ENCODE assay signal across 20 mouse cellular contexts in genomic region chr10:106113083-106113482, GRCm38 (mm10).
DNase-seq lines count a peak whose midpoint lies in the region; ATAC-seq lines count a peak whose summit lies in the region.
"Had no signal": no experiment of that assay in that cellular context is flagged by ENCODE, and none has a peak within 500 bp of the region (broad histone marks: within the 10 kb centered on the region; RNA-seq: fewer than 3 reads in every experiment).

No protein-coding gene starts in this region.

- no peak overlapping the region for H3K4me2 ChIP-seq in embryonic facial prominence, embryonic 14.5 days (ENCODE audit: low read depth, low read length)
- H3K4me2 ChIP-seq in kidney, embryonic 16.5 days (replicated peaks; ENCODE audit: low read depth, low read length), result no peak overlapping the region
- H3K4me2 ChIP-seq in kidney, embryonic 15.5 days, result no peak overlapping the region
- no peak overlapping the region for H3K4me2 ChIP-seq in liver, embryonic 11.5 days
- H3K4me2 ChIP-seq: embryonic facial prominence, embryonic 13.5 days; forebrain, embryonic 13.5 days; forebrain, embryonic 15.5 days had no signal

- no peak for ATAC-seq in embryonic facial prominence, embryonic 14.5 days (ENCODE audit: low read depth)
- peak; percentile 54; the same call in 1 of the 2 replicates for ATAC-seq in kidney, embryonic 16.5 days (ENCODE audit: low FRiP score, low TSS enrichment)
- ATAC-seq in kidney, embryonic 15.5 days (replicated peaks; ENCODE audit: low FRiP score), result no peak; the same call in 1 of the 2 replicates
- no peak for ATAC-seq in liver, embryonic 11.5 days (replicated peaks; ENCODE audit: low FRiP score)
- ATAC-seq: forebrain, embryonic 13.5 days; forebrain, embryonic 15.5 days; forebrain, postnatal 0 days had no signal

- no peak overlapping the region for H3K9ac ChIP-seq in embryonic facial prominence, embryonic 14.5 days (ENCODE audit: low read depth, low read length)
- no peak overlapping the region for H3K9ac ChIP-seq in kidney, embryonic 16.5 days (replicated peaks; ENCODE audit: low read length)
- no peak overlapping the region for H3K9ac ChIP-seq in kidney, embryonic 15.5 days
- no peak overlapping the region for H3K9ac ChIP-seq in liver, embryonic 11.5 days (ENCODE audit: low read depth, low read length)
- H3K9ac ChIP-seq: embryonic facial prominence, embryonic 13.5 days; forebrain, embryonic 13.5 days; forebrain, embryonic 15.5 days; forebrain, postnatal 0 days had no signal

- peak; percentile 20 for DNase-seq in embryonic facial prominence, embryonic 14.5 days (ENCODE audit: low spot score)
- no peak for DNase-seq in embryonic facial prominence, embryonic 10.5 days (ENCODE audit: low spot score)
- DNase-seq in kidney, postnatal 14 days, result peak; percentile 29
- DNase-seq in kidney, adult 8-10 months, result no peak
- DNase-seq in 3T3-L1 (ENCODE audit: low read depth, low spot score), result peak; percentile 61
- DNase-seq in liver, embryonic 11.5 days (ENCODE audit: low spot score), result no peak
- DNase-seq: adrenal gland, adult 8-10 months; adrenal gland, postnatal 14 days; adrenal gland, postnatal 36 days; cerebellum, adult 11-12 months; cerebellum, adult 2 months; cerebellum, adult 9-10 months; cerebellum, postnatal 10 days; cerebellum, postnatal 25 days; forebrain, postnatal 0 days had no signal

- WGBS in embryonic facial prominence, embryonic 14.5 days, result 46% methylated on average over 3 of the region's 3 CpGs
- WGBS in embryonic facial prominence, embryonic 10.5 days, result 72% methylated on average over 3 of the region's 3 CpGs
- 43% methylated on average over 3 of the region's 3 CpGs for WGBS in kidney, embryonic 16.5 days
- WGBS in kidney, embryonic 15.5 days, result 41% methylated on average over 3 of the region's 3 CpGs
- 61% methylated on average over 3 of the region's 3 CpGs for WGBS in liver, embryonic 11.5 days

- no peaks in the 10 kb centered on the region for H3K9me3 ChIP-seq in embryonic facial prominence, embryonic 14.5 days (ENCODE audit: control insufficient read depth, low read length)
- H3K9me3 ChIP-seq in embryonic facial prominence, embryonic 10.5 days, result no peaks in the 10 kb centered on the region
- no peaks in the 10 kb centered on the region for H3K9me3 ChIP-seq in kidney, embryonic 16.5 days (ENCODE audit: low read length)
- no peaks in the 10 kb centered on the region for H3K9me3 ChIP-seq in kidney, embryonic 15.5 days (replicated peaks)
- H3K9me3 ChIP-seq in liver, embryonic 11.5 days (ENCODE audit: control insufficient read depth, low read length), result no peaks in the 10 kb centered on the region
- H3K9me3 ChIP-seq: embryonic facial prominence, embryonic 13.5 days; forebrain, embryonic 13.5 days; forebrain, embryonic 15.5 days had no signal

- no peaks in the 10 kb centered on the region for H3K36me3 ChIP-seq in embryonic facial prominence, embryonic 14.5 days (ENCODE audit: control insufficient read depth, insufficient read depth, low read length)
- no peaks in the 10 kb centered on the region for H3K36me3 ChIP-seq in embryonic facial prominence, embryonic 10.5 days (replicated peaks)
- H3K36me3 ChIP-seq in kidney, embryonic 16.5 days (ENCODE audit: insufficient read depth, low read length), result no peaks in the 10 kb centered on the region
- no peaks in the 10 kb centered on the region for H3K36me3 ChIP-seq in kidney, embryonic 15.5 days
- no peaks in the 10 kb centered on the region for H3K36me3 ChIP-seq in liver, embryonic 11.5 days (ENCODE audit: control insufficient read depth, insufficient read depth, low read length)
- H3K36me3 ChIP-seq: embryonic facial prominence, embryonic 13.5 days; forebrain, embryonic 15.5 days had no signal

- H3K4me1 ChIP-seq in embryonic facial prominence, embryonic 14.5 days (ENCODE audit: control insufficient read depth, insufficient read depth, low read length), result no peaks in the 10 kb centered on the region
- no peaks in the 10 kb centered on the region for H3K4me1 ChIP-seq in embryonic facial prominence, embryonic 10.5 days
- no peaks in the 10 kb centered on the region for H3K4me1 ChIP-seq in kidney, embryonic 16.5 days (ENCODE audit: insufficient read depth, low read length)
- H3K4me1 ChIP-seq in kidney, embryonic 15.5 days, result no peaks in the 10 kb centered on the region
- H3K4me1 ChIP-seq in liver, embryonic 11.5 days (replicated peaks; ENCODE audit: control insufficient read depth, insufficient read depth, low read length), result no peaks in the 10 kb centered on the region
- H3K4me1 ChIP-seq: embryonic facial prominence, embryonic 13.5 days; forebrain, embryonic 15.5 days had no signal

- no peaks in the 10 kb centered on the region for H3K27me3 ChIP-seq in embryonic facial prominence, embryonic 14.5 days (replicated peaks; ENCODE audit: control insufficient read depth, insufficient read depth, low read length)
- H3K27me3 ChIP-seq in embryonic facial prominence, embryonic 10.5 days (replicated peaks; ENCODE audit: low read depth, poor library complexity, severe bottlenecking), result no peaks in the 10 kb centered on the region
- H3K27me3 ChIP-seq in kidney, embryonic 16.5 days (ENCODE audit: insufficient read depth, low read length), result no peaks in the 10 kb centered on the region
- H3K27me3 ChIP-seq in kidney, embryonic 15.5 days, result no peaks in the 10 kb centered on the region
- H3K27me3 ChIP-seq in liver, embryonic 11.5 days (replicated peaks; ENCODE audit: control insufficient read depth, insufficient read depth, low read length), result no peaks in the 10 kb centered on the region
- H3K27me3 ChIP-seq: embryonic facial prominence, embryonic 13.5 days; forebrain, embryonic 13.5 days; forebrain, embryonic 15.5 days had no signal

- H3K27ac ChIP-seq in embryonic facial prominence, embryonic 14.5 days (replicated peaks; ENCODE audit: low read depth, low read length), result no peak overlapping the region
- no peak overlapping the region for H3K27ac ChIP-seq in embryonic facial prominence, embryonic 10.5 days (replicated peaks)
- H3K27ac ChIP-seq in kidney, embryonic 16.5 days (ENCODE audit: low read length), result no peak overlapping the region
- H3K27ac ChIP-seq in kidney, embryonic 15.5 days, result no peak overlapping the region
- no peak overlapping the region for H3K27ac ChIP-seq in liver, embryonic 11.5 days (ENCODE audit: low read depth, low read length)
- H3K27ac ChIP-seq: embryonic facial prominence, embryonic 13.5 days; forebrain, embryonic 13.5 days; forebrain, embryonic 15.5 days had no signal

- H3K4me3 ChIP-seq in embryonic facial prominence, embryonic 14.5 days (ENCODE audit: low read depth, low read length), result no peak overlapping the region
- no peak overlapping the region for H3K4me3 ChIP-seq in embryonic facial prominence, embryonic 10.5 days
- H3K4me3 ChIP-seq in kidney, embryonic 16.5 days (ENCODE audit: low read length), result no peak overlapping the region
- H3K4me3 ChIP-seq in kidney, embryonic 15.5 days (replicated peaks), result no peak overlapping the region
- no peak overlapping the region for H3K4me3 ChIP-seq in liver, embryonic 11.5 days (ENCODE audit: low read depth, low read length)
- H3K4me3 ChIP-seq: embryonic facial prominence, embryonic 13.5 days; forebrain, embryonic 13.5 days; forebrain, embryonic 15.5 days had no signal

Comparison
In these comparisons a context has a peak if more than half of its experiments do, and no peak if none do; other contexts are left out.
1. DNase-seq: peak in embryonic facial prominence, embryonic 14.5 days (single experiment), kidney, postnatal 14 days (single experiment) and 3T3-L1 (single experiment); none in embryonic facial prominence, embryonic 10.5 days (single experiment), kidney, adult 8-10 months (0 of 2) and liver, embryonic 11.5 days (single experiment).